Mouse (Mus musculus): ENCODE results near the gene Sp2.

The Sp2 gene

GRCm38 (mm10) chr11:96938426-96938800 lies 44.3 kb downstream of the Sp2 start:
- DNase-seq (ENCODE audit: low read depth): no peak

- no peak for DNase-seq (ENCODE audit: low read depth)
These were observed 45.0 kb downstream of the Sp2 start for GRCm38 (mm10) chr11:96937549-96938425.

- no peak for DNase-seq (ENCODE audit: low read depth)
These were observed 46.7 kb downstream of the Sp2 start for GRCm38 (mm10) chr11:96935872-96936650.

- DNase-seq (ENCODE audit: low read depth): peak; percentile 79
These were observed 47.8 kb downstream of the Sp2 start for GRCm38 (mm10) chr11:96934921-96935356.

GRCm38 (mm10) chr11:96933562-96934276 lies 49.0 kb downstream of the Sp2 start:
- DNase-seq (ENCODE audit: low read depth): no peak

GRCm38 (mm10) chr11:96931327-96932062 lies 51.3 kb downstream of the Sp2 start:
- DNase-seq (ENCODE audit: low read depth): no peak

- DNase-seq (ENCODE audit: low read depth): no peak
These were observed 52.9 kb downstream of the Sp2 start for GRCm38 (mm10) chr11:96929766-96930331.

- DNase-seq (ENCODE audit: low read depth): no peak
These were observed 53.5 kb downstream of the Sp2 start for GRCm38 (mm10) chr11:96929096-96929765.

GRCm38 (mm10) chr11:96928691-96929090 lies 54.1 kb downstream of the Sp2 start:
- DNase-seq (ENCODE audit: low read depth): no peak

- no peak for DNase-seq (ENCODE audit: low read depth)
These were observed 54.7 kb downstream of the Sp2 start, which contains the start of gene Prr15l for GRCm38 (mm10) chr11:96928088-96928487. Prr15l (plus strand) TSS chr11:96928104.

GRCm38 (mm10) chr11:96926587-96926986 lies 56.2 kb downstream of the Sp2 start:
- DNase-seq (ENCODE audit: low read depth): no peak

GRCm38 (mm10) chr11:96925469-96926148 lies 57.1 kb downstream of the Sp2 start:
- no peak for DNase-seq (ENCODE audit: low read depth)

GRCm38 (mm10) chr11:96924861-96925260 lies 57.9 kb downstream of the Sp2 start:
- no peak for DNase-seq (ENCODE audit: low read depth)

GRCm38 (mm10) chr11:96919003-96919402 lies 63.8 kb downstream of the Sp2 start:
- no peak for DNase-seq (ENCODE audit: low read depth)

- peak; percentile 64 for DNase-seq (ENCODE audit: low read depth)
These were observed 65.3 kb downstream of the Sp2 start for GRCm38 (mm10) chr11:96917415-96917814.

GRCm38 (mm10) chr11:96916885-96917396 lies 65.8 kb downstream of the Sp2 start:
- no peak for DNase-seq (ENCODE audit: low read depth)

GRCm38 (mm10) chr11:96916044-96916884 lies 66.5 kb downstream of the Sp2 start, which contains the start of gene Cdk5rap3:
Cdk5rap3 (minus strand) TSS chr11:96916496.
- peak; percentile 99 for DNase-seq (ENCODE audit: low read depth)

- DNase-seq (ENCODE audit: low read depth): no peak
These were observed 70.1 kb downstream of the Sp2 start for GRCm38 (mm10) chr11:96912682-96913081.

GRCm38 (mm10) chr11:96910003-96910402 lies 72.8 kb downstream of the Sp2 start:
- peak; percentile 68 for DNase-seq (ENCODE audit: low read depth)

Measured in c-Kit-positive CD71-positive TER-119-negative erythroid progenitor cells, embryonic 14.5 days (primary cell).